Mouse (Mus musculus) lung, adult 2 months (tissue): ENCODE measurements around the gene Tst. TPM values are rescaled to one million over a fixed set of nuclear protein-coding genes. Genes with fewer than 3 reads are reported as not detected.
A peak's percentile ranks its signal among the peaks of the same experiment; 100 is the strongest.

Experiments
- DNase-seq: peaks from one replicate; pipeline ENCODE4 v3.0.0; 2022
- H3K4me1 ChIP-seq: fragments of 200-500 bp; 2 replicates; pipeline ENCODE4 v1.6.1; 2011; ENCODE audit warnings: low read length; ENCODE audit not compliant: control insufficient read depth, insufficient read depth
- H3K4me3 ChIP-seq: fragments of 200-500 bp; replicated peaks from 2 replicates; pipeline ENCODE3; 2011; ENCODE audit warnings: low read depth, mild to moderate bottlenecking, control low read depth, low read length; ENCODE audit errors: extremely low read depth
- CTCF ChIP-seq: fragments of 200-500 bp; IDR thresholded peaks from 2 replicates; pipeline ENCODE4 v1.5.1; 2011; ENCODE audit warnings: mild to moderate bottlenecking, low read length, control low read depth; ENCODE audit not compliant: insufficient read depth
- POLR2A ChIP-seq: fragments of 200-500 bp; IDR thresholded peaks from 2 replicates; pipeline ENCODE4 v1.6.1; 2011; ENCODE audit warnings: low read depth, mild to moderate bottlenecking, control low read depth, low read length, borderline replicate concordance; ENCODE audit errors: extremely low read depth
- WGBS: fragments of 180-500 bp; shearing (Covaris S2); methylation state at CpG from one replicate; pipeline ENCODE4 v1.1.7; 2018; 5-methylcytosine and 5-hydroxymethylcytosine counted together
- polyA plus RNA-seq: library from polyadenylated mRNA; depleted of rRNA; stranded (reverse); fragments of >200 nt; gene quantifications from 2 replicates; pipeline ENCODE4 v1.2.3, GENCODE M21; 2012

Tst gene
- polyA plus RNA-seq, 1 experiment, result 122 TPM

DNA sequence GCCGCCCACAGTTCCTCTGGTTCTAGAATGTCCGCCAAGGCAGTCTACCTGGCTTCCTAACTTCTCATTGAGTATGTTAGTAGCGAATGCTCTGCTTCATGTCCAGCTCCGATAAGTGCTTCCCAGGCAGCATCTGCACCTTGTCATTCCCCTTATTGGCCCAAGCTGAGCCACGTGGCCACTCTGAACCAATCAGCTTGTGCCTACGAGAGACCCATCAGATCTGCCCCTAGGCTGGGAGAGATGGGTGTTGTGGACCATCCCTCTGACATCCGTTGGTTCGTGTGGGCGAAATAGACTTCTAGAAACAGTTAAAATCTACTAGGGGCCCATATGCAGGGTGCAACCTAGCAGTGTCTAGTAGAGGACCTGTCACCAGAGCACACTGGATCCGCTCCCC, 27.8 kb downstream of the Tst start:
- WGBS, result 88% methylated on average over 10 of the region's 10 CpGs
- no peak overlapping the region for H3K4me3 ChIP-seq
- peaks cover 7% of the 10 kb centered on the region for H3K4me1 ChIP-seq
- DNase-seq, result no peak
- no peak for TF ChIP-seq CTCF
- no peak for TF ChIP-seq POLR2A

DNA sequence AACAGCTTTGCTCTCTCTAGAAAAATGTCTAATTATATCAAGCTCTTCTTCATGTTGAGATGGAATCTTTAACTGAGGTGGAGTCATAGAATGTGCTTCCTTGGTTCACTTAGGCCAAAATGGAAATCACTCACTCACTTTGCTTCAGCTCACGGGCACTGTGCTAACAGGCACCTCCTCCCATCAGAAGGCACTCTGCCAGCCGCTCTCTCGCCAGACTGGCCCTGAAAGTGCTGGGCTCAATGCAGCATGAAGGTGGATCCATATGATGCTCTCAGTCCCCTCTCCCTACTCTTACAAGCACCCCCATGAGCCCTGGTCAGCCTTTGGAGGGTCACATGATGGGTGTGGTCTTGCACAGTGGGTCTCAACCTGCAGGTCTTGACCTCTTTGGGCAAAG, 31.5 kb downstream of the Tst start:
- Histone ChIP-seq H3K4me1 (peaks cover 18% of the 10 kb centered on the region), H3K4me3 (no peak overlapping the region)
- WGBS, result 51% methylated on average over 3 of the region's 3 CpGs
- no peak for TF ChIP-seq POLR2A
- TF ChIP-seq CTCF, result no peak
- DNase-seq, result no peak

DNA sequence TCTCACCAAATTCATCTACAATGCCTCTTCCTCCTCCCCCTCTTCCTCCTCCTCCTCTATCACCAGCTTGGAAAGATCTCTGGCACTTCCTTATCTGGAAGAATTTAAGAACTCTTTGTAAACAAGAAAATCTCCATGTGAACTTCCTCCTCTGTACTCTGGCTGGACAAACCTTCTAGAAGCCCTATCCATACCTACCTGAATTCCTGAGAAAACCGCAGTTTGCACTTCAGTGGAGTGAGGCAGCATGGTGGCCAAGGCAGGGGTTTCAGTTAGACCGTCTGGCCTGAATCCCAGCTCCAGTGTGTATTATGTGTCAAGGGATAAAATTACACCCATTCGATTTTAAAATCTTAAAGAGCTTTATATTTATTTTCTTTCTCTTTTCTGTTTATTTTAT, 32.9 kb downstream of the Tst start:
- H3K4me1 ChIP-seq, result peaks cover 22% of the 10 kb centered on the region
- no peak for TF ChIP-seq CTCF
- TF ChIP-seq POLR2A, result no peak
- 31% methylated on average over 3 of the region's 3 CpGs for WGBS
- no peak overlapping the region for H3K4me3 ChIP-seq
- no peak for DNase-seq

- TF ChIP-seq POLR2A, result no peak
- TF ChIP-seq CTCF, result no peak
- Histone ChIP-seq H3K4me1 (peaks cover 22% of the 10 kb centered on the region), H3K4me3 (no peak overlapping the region)
- 61% methylated on average over 1 of the region's 1 CpGs for WGBS
- no peak for DNase-seq
Measured at GRCm38 (mm10) chr15:78369641-78370040, 36.1 kb downstream of the Tst start.

- 4% methylated on average over 8 of the region's 8 CpGs for WGBS
- DNase-seq, result peak; percentile 61
- peaks cover 20% of the 10 kb centered on the region for H3K4me1 ChIP-seq
- no peak overlapping the region for H3K4me3 ChIP-seq
- TF ChIP-seq CTCF (peak; percentile 82), POLR2A (no peak)
Measured at GRCm38 (mm10) chr15:78368926-78369346, 36.8 kb downstream of the Tst start.

GRCm38 (mm10) chr15:78367811-78368210, 37.9 kb downstream of the Tst start:
- no peak for DNase-seq
- TF ChIP-seq CTCF, result no peak
- no peak for TF ChIP-seq POLR2A
- WGBS, result 74% methylated on average over 3 of the region's 3 CpGs
- peaks cover 15% of the 10 kb centered on the region for H3K4me1 ChIP-seq
- no peak overlapping the region for H3K4me3 ChIP-seq

DNA sequence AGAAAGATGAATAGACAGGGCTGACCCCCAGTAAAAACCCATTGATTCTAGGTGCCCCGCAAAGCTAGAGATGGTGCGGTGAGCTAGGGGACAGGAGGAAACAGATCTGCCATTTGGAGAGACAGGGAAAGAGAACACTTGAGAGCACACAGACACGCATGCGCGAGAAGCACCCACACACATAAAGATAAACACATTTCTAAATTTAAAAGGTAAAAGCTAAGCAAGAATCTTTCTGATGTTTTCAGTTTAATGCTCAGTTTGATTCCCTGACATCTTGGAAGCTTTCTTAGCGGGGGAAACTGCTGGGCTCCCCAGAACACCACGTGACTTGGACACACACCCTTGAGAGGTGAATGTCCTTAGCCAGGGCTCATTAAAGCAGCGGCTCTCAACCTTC, 38.8 kb downstream of the Tst start:
- peaks cover 9% of the 10 kb centered on the region for H3K4me1 ChIP-seq
- H3K4me3 ChIP-seq, result no peak overlapping the region
- WGBS, result 75% methylated on average over 8 of the region's 8 CpGs
- DNase-seq, result no peak
- no peak for TF ChIP-seq POLR2A
- TF ChIP-seq CTCF, result no peak

GRCm38 (mm10) chr15:78365916-78366315, 39.8 kb downstream of the Tst start:
- TF ChIP-seq CTCF (no peak), POLR2A (no peak)
- Histone ChIP-seq H3K4me3 (no peak overlapping the region), H3K4me1 (peaks cover 4% of the 10 kb centered on the region; the same call in 1 of the 2 replicates)
- 67% methylated on average over 2 of the region's 2 CpGs for WGBS
- DNase-seq, result no peak

DNA sequence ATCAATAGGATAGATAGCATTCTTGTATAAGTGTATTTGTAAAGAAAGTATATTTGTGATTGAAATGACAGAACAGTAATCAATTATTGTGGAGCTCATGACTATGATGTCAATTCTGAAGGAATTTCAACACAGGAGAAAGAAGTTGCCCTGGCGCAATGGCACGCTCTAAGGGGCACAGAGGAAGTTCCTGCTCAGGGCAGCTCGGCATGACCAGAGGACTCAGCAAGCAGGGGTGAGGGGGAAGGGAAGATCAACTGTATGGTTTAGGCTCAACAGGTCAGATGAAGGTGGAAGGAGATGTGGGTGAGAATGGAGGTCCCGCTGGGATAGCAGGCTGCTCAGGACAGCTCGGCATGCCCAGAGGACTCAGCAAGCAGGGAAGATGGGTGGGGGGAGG, 50.2 kb downstream of the Tst start:
- 79% methylated on average over 5 of the region's 5 CpGs for WGBS
- Histone ChIP-seq H3K4me3 (no peak overlapping the region), H3K4me1 (peaks cover 3% of the 10 kb centered on the region; the same call in 1 of the 2 replicates)
- DNase-seq, result no peak
- TF ChIP-seq CTCF (no peak), POLR2A (no peak)

GRCm38 (mm10) chr15:78354958-78355357, 50.7 kb downstream of the Tst start:
- TF ChIP-seq CTCF (peak; percentile 56), POLR2A (no peak)
- 0% methylated on average over 1 of the region's 1 CpGs for WGBS
- Histone ChIP-seq H3K4me3 (no peak overlapping the region), H3K4me1 (peaks cover 3% of the 10 kb centered on the region; the same call in 1 of the 2 replicates)
- DNase-seq, result no peak
